Mouse (Mus musculus) left cerebral cortex, adult 11 months (tissue): ENCODE results near the gene Frmd4a.

Experiments used
- DNase-seq: peaks from one replicate; pipeline ENCODE4 v3.0.0; 2022; ENCODE audit warnings: low spot score

Gene Frmd4a

GRCm38 (mm10) chr2:4518549-4518948 lies 501.0 kb downstream of the Frmd4a start:
- no peak for DNase-seq

GRCm38 (mm10) chr2:4522769-4523487 lies 505.4 kb downstream of the Frmd4a start:
- DNase-seq = no peak

GRCm38 (mm10) chr2:4527094-4527493 lies 509.6 kb downstream of the Frmd4a start:
- DNase-seq = no peak

- peak; percentile 38 for DNase-seq
Observed at GRCm38 (mm10) chr2:4529254-4529729, 511.8 kb downstream of the Frmd4a start.

- DNase-seq = no peak
Observed at GRCm38 (mm10) chr2:4531533-4532197, 514.1 kb downstream of the Frmd4a start.

- DNase-seq = no peak
Observed at GRCm38 (mm10) chr2:4532198-4532568, 514.7 kb downstream of the Frmd4a start.

GRCm38 (mm10) chr2:4532945-4533344 lies 515.4 kb downstream of the Frmd4a start:
- no peak for DNase-seq

- no peak for DNase-seq
Observed at GRCm38 (mm10) chr2:4535187-4535864, 517.8 kb downstream of the Frmd4a start.

GRCm38 (mm10) chr2:4541330-4541729 lies 523.8 kb downstream of the Frmd4a start:
- no peak for DNase-seq

GRCm38 (mm10) chr2:4541844-4542628 lies 524.5 kb downstream of the Frmd4a start:
- DNase-seq = no peak

GRCm38 (mm10) chr2:4542629-4543416 lies 525.3 kb downstream of the Frmd4a start:
- no peak for DNase-seq

GRCm38 (mm10) chr2:4543417-4543775 lies 525.9 kb downstream of the Frmd4a start:
- no peak for DNase-seq

GRCm38 (mm10) chr2:4544360-4544759 lies 526.8 kb downstream of the Frmd4a start:
- no peak for DNase-seq

GRCm38 (mm10) chr2:4545261-4545660 lies 527.7 kb downstream of the Frmd4a start:
- no peak for DNase-seq

GRCm38 (mm10) chr2:4547003-4547662 lies 529.6 kb downstream of the Frmd4a start:
- DNase-seq = no peak

GRCm38 (mm10) chr2:4549271-4549670 lies 531.8 kb downstream of the Frmd4a start:
- DNase-seq = no peak

GRCm38 (mm10) chr2:4550017-4550763 lies 532.7 kb downstream of the Frmd4a start:
- DNase-seq = no peak

GRCm38 (mm10) chr2:4551438-4551837 lies 533.9 kb downstream of the Frmd4a start:
- DNase-seq = no peak

GRCm38 (mm10) chr2:4551866-4552265 lies 534.3 kb downstream of the Frmd4a start:
- DNase-seq = no peak

GRCm38 (mm10) chr2:4552486-4552885 lies 535.0 kb downstream of the Frmd4a start:
- no peak for DNase-seq
